Mouse (Mus musculus) layer of hippocampus, postnatal 14 days (tissue): ENCODE data around the gene Ddx58. TPM values are rescaled to one million over a fixed set of nuclear protein-coding genes. Genes with fewer than 3 reads are reported as not detected.

Experiments used
- DNase-seq, 2 experiments: peaks; one replicate each; pipeline ENCODE4 v3.0.0; 2021 to 2022; ENCODE audit warnings: low spot score in 2 of 2, mixed read lengths in 1 of 2
- total RNA-seq, 2 experiments: library from RNA; stranded (reverse); gene quantifications; 2 replicates each; pipeline ENCODE4 v1.2.3; 2021

Gene Ddx58
- total RNA-seq, 2 experiments from 2014 or later, result 3.0 to 4.4 TPM

GRCm38 (mm10) chr4:40183781-40184180, 55.8 kb downstream of the Ddx58 start:
- no peak for DNase-seq

- peak; percentile 63 to 68 for DNase-seq
These were observed 56.8 kb downstream of the Ddx58 start for GRCm38 (mm10) chr4:40182651-40183320.

DNA sequence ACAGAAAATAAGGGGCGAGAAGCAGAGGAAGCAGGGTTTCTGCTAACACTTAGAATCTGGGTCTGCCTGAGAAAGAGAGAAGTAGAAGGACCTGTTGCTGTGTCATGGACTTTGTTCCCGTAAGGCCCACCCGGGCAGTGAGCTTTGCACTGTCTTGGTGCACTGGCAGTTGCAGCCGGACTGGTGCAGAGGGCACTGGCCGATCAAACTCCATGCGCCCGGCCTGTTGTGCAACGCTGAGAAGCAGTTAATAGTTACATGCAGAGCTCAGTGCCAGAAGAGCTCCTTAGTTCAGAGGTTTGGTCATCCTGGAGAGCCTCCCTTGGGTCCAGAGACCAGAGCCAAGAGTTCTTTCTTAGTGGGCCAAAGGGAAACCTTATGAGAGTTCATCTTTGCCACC, 57.9 kb downstream of the Ddx58 start:
- DNase-seq, result no peak

DNA sequence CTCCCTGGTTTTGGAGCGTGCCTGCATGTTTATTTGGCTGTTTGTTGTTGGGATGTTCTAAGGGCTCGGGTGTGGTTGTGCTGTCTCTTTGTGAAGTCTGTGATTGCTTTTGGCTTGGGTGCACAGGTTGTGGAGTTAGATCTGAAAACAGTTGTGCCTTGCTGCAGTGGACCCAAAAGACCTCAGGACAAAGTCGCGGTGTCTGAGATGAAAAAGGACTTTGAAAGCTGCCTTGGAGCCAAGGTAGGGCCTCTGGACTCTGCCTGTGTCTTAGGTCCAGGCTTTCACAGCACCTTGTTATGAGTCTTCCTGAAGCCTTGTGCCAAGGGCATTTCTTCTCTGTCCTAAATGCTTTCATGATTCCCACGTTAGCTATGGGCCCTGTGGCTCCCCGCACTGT, 59.6 kb downstream of the Ddx58 start:
- DNase-seq, result no peak

GRCm38 (mm10) chr4:40178584-40178983, 61.0 kb downstream of the Ddx58 start:
- DNase-seq, result no peak

GRCm38 (mm10) chr4:40174321-40174720, 65.3 kb downstream of the Ddx58 start:
- no peak for DNase-seq

DNA sequence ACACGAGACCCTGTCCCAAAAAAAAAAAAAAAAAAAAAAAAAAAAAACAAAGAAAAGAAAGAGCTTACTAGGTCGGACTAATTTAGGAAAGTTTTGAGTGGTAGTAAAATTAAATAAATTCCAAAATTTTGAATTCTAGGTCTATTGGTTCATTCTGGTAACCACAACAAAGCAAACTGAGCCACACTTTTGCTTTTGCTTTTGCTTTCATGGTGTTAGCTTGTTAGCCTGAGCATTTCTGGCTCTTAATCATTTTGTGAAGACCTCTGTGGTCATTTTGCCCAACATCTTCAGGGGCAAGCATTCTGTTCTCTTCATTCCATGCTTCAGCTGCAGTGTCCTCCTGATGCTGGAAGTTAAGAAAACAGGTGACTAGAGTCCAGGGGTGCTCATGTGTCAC, 67.3 kb downstream of the Ddx58 start:
- no peak for DNase-seq

DNA sequence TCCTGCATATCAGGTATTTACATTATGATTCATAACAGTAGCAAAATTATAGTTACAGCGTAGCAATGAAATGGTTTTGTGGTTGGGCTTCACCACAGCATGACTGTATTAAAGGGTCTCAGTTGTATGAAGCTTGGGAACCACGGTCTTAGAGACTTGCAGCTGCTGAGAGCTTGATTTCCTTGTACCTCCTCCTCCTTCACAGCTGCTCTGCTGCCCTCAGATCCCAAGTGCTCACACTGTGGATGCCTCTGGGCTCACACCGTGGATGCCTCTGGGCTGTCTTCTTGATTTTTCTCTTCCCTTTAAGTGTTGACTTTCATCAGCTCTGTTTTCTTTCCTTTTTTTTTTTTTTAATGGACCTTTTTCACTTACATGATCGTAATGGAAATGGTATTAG, 68.2 kb downstream of the Ddx58 start:
- DNase-seq, result no peak

DNA sequence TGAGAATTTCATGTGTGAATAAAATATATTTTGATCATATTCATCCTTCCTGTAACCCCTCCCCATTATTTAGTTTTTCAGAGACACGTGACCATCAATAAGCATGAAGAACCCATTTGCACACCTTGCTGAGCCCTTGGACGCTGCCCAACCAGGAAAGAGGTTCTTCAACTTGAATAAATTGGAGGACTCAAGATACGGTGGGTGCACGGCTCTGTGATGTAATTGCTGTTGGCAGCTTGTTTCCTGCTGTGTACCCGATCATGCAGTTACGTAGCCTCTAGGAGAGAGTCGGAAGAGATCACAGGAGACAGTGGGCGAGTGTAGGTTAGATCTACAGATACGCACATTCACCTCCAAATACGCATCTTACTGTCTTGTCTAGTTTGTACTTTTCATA, 76.0 kb downstream of the Ddx58 start:
- DNase-seq, result no peak

- no peak for DNase-seq
These were observed 78.8 kb downstream of the Ddx58 start for GRCm38 (mm10) chr4:40160591-40161434.

- no peak for DNase-seq
These were observed 81.4 kb downstream of the Ddx58 start for GRCm38 (mm10) chr4:40158224-40158540.

DNA sequence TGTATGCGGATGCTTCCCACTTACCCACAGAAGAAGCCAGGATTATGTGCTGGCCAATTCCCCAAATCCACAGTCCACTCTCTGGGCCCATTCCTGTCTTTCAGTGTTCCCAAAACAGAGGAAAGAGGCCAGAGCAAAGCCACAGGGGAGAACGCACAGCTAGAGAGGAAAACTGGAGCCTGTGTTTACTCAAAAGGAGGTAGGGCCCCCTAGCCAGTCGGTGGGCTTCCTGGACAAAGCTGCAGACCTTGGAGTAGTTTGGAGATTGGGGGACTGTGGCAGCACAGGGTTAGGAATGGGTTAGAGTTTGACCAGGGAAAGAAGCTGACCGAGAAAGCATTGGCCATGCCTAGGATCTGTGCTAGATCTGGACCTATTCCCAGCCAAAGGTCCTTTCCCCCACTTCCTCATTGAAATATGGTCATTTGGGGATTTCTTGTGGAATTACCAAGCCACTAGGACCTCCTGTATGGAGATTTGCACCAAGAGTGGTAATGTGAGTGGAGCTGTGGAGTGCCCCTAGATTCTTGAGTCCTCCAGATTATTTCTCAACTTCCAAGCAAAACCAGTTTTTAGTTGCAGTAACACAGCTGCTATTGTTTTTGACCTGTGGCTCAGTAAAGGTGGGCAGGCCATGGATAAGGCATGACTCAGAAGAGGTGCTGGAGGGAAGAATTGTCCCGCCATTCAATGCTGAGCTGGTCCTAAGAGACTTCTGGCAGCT, 82.0 kb downstream of the Ddx58 start:
- no peak for DNase-seq

- DNase-seq, result no peak
These were observed 82.8 kb downstream of the Ddx58 start for GRCm38 (mm10) chr4:40156582-40157499.

DNA sequence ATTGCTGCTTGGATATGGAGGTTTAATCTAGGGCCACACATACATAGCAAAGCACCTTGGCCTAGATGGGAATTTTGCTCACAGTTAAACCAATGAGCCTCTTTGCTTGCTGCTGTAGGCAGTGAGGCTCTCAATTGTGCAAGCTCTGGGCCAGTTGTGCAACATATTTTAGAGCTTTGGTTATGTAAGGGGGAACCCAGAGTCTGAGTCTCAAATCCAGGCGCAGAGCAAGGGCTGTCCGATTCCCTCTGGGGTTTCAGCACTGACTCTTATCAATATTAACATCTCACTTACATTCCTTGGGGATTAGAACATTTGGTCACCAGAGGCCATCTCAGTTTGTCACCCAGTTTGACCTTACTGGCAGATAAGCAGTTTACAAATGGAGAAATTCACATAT, 83.5 kb downstream of the Ddx58 start:
- no peak for DNase-seq

DNA sequence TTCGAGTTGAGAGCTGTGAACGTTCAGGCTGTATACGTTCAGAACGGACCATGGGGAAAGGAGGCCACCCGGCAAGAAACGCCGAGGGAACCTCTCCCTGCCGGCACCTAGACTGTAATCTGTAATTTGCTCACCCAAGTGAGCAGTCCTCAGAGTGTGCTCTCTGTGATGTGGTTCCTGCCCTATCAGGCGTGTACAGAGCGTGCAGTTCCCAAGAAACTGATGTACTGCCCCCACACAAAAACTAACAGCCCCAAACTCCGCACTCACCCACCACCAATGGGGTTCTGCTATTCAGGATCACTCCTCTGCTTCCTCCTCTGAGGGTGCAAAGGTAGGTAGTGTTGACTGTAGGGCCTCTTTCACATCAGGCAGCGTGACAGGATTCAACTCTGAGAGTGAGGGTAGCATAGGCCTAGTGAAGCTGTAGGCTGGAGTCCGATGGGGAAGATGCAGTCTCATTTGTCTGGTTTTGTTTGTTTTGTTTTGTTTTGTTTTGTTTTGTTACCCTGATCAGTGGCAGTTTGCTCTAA, 84.1 kb downstream of the Ddx58 start:
- DNase-seq, result no peak

DNA sequence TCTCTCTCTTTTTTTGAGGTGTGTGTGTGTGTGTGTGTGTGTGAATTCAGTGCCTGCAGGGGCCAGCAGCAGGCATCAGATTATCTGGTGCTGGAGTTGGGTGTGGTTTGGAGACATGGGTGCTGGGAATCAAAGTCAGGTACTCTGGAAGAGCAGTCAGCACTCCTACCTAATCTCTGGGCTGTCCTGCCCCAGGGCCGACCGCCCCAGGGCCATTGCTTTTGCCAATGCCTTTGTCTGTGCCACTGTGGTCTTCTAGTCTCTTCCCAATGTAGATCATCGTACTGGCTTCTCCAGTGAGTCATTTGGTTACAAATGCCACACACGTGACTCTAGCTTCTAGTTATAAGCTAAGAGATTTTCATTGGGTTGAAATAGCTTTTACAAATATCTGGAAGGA, 84.9 kb downstream of the Ddx58 start:
- DNase-seq, result no peak

Other genes with a start within 250 kb of the Ddx58 start
- 10 to 100 TPM; 37.1 to 44.8 TPM for gene Aco1, start 96.7 kb downstream of the Ddx58 start, total RNA-seq
- gene Smim27, start 29.8 kb upstream of the Ddx58 start, total RNA-seq, result 10 to 100 TPM; 12.6 to 14.8 TPM
- gene Topors, start 30.0 kb upstream of the Ddx58 start, total RNA-seq, result 10 to 100 TPM; 15.9 to 18.5 TPM
- 100 to 1,000 TPM; 213 to 214 TPM for gene Ndufb6, start 39.6 kb upstream of the Ddx58 start, total RNA-seq
- 10 to 100 TPM; 11.5 to 11.8 TPM for gene Tmem215, start 232.4 kb upstream of the Ddx58 start, total RNA-seq